Mouse (Mus musculus): ENCODE results near the gene Cacna1c.

The Cacna1c gene

GRCm38 (mm10) chr6:118765261-118765660 is 431.0 kb downstream of the Cacna1c start:
- in situ Hi-C loops (cut with MboI; ENCODE audit: low sequenced_read_pairs), result no loop called here

- in situ Hi-C loops (cut with MboI; ENCODE audit: low sequenced_read_pairs), result no loop called here
Observed at GRCm38 (mm10) chr6:118759015-118759414, 437.2 kb downstream of the Cacna1c start.

GRCm38 (mm10) chr6:118758290-118758907 is 437.8 kb downstream of the Cacna1c start:
- in situ Hi-C loops (cut with MboI; ENCODE audit: low sequenced_read_pairs), result no loop called here

GRCm38 (mm10) chr6:118757533-118758289 is 438.5 kb downstream of the Cacna1c start:
- in situ Hi-C loops (cut with MboI; ENCODE audit: low sequenced_read_pairs), result no loop called here

GRCm38 (mm10) chr6:118756511-118756910 is 439.7 kb downstream of the Cacna1c start:
- in situ Hi-C loops (cut with MboI; ENCODE audit: low sequenced_read_pairs), result no loop called here

GRCm38 (mm10) chr6:118755768-118756167 is 440.4 kb downstream of the Cacna1c start:
- in situ Hi-C loops (cut with MboI; ENCODE audit: low sequenced_read_pairs), result no loop called here

GRCm38 (mm10) chr6:118754439-118754838 is 441.8 kb downstream of the Cacna1c start:
- in situ Hi-C loops (cut with MboI; ENCODE audit: low sequenced_read_pairs), result no loop called here

- in situ Hi-C loops (cut with MboI; ENCODE audit: low sequenced_read_pairs), result no loop called here
Observed at GRCm38 (mm10) chr6:118753787-118754186, 442.4 kb downstream of the Cacna1c start.

GRCm38 (mm10) chr6:118753064-118753463 is 443.2 kb downstream of the Cacna1c start:
- in situ Hi-C loops (cut with MboI; ENCODE audit: low sequenced_read_pairs), result no loop called here

- in situ Hi-C loops (cut with MboI; ENCODE audit: low sequenced_read_pairs), result no loop called here
Observed at GRCm38 (mm10) chr6:118749285-118749684, 446.9 kb downstream of the Cacna1c start.

GRCm38 (mm10) chr6:118742701-118743100 is 453.5 kb downstream of the Cacna1c start:
- in situ Hi-C loops (cut with MboI; ENCODE audit: low sequenced_read_pairs), result no loop called here

- in situ Hi-C loops (cut with MboI; ENCODE audit: low sequenced_read_pairs), result no loop called here
Observed at GRCm38 (mm10) chr6:118741841-118742240, 454.4 kb downstream of the Cacna1c start.

GRCm38 (mm10) chr6:118739961-118740599 is 456.1 kb downstream of the Cacna1c start:
- in situ Hi-C loops (cut with MboI; ENCODE audit: low sequenced_read_pairs), result no loop called here

- in situ Hi-C loops (cut with MboI; ENCODE audit: low sequenced_read_pairs), result no loop called here
Observed at GRCm38 (mm10) chr6:118739344-118739743, 456.9 kb downstream of the Cacna1c start.

- in situ Hi-C loops (cut with MboI; ENCODE audit: low sequenced_read_pairs), result no loop called here
Observed at GRCm38 (mm10) chr6:118738656-118739055, 457.6 kb downstream of the Cacna1c start.

- in situ Hi-C loops (cut with MboI; ENCODE audit: low sequenced_read_pairs), result no loop called here
Observed at GRCm38 (mm10) chr6:118737078-118737477, 459.1 kb downstream of the Cacna1c start.

- in situ Hi-C loops (cut with MboI; ENCODE audit: low sequenced_read_pairs), result no loop called here
Observed at GRCm38 (mm10) chr6:118736491-118736890, 459.7 kb downstream of the Cacna1c start.

- in situ Hi-C loops (cut with MboI; ENCODE audit: low sequenced_read_pairs), result no loop called here
Observed at GRCm38 (mm10) chr6:118735145-118735544, 461.1 kb downstream of the Cacna1c start.

- in situ Hi-C loops (cut with MboI; ENCODE audit: low sequenced_read_pairs), result no loop called here
Observed at GRCm38 (mm10) chr6:118731937-118732336, 464.3 kb downstream of the Cacna1c start.

- in situ Hi-C loops (cut with MboI; ENCODE audit: low sequenced_read_pairs), result no loop called here
Observed at GRCm38 (mm10) chr6:118724908-118725307, 471.3 kb downstream of the Cacna1c start.

GRCm38 (mm10) chr6:118724388-118724787 is 471.8 kb downstream of the Cacna1c start:
- in situ Hi-C loops (cut with MboI; ENCODE audit: low sequenced_read_pairs), result no loop called here

GRCm38 (mm10) chr6:118722336-118722735 is 473.9 kb downstream of the Cacna1c start:
- in situ Hi-C loops (cut with MboI; ENCODE audit: low sequenced_read_pairs), result no loop called here
